Mouse (Mus musculus) CH12F3 (cell line): ENCODE results near the gene Park7.

ENCODE experiments used
- in situ Hi-C: fragments of 300-500 bp; cut with MboI; formaldehyde crosslinking; loops from 2 replicates; pipeline ENCODE4 v1.14.3; 2020; ENCODE audit warnings: low sequenced_read_pairs

The Park7 gene

DNA sequence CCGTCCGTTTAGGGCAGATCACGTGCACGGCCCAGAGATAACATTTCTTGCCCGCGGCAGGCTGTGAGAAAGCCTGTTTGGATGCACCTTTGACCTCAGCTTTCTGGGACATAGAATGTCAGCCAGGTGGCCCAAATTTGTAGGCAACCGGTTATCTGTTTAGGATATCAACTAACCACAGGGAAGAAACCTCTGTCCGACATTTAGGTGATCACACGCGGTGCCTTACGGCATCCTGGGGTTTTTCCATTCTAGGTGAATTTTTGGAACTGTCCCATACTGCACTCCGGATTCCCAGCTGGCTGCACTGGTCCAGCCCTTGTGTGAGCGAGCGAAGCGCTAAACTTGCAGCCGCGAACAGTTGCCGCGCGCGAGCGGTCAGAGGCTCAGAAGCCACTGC is 34.6 kb downstream of the Park7 start:
- in situ Hi-C loops = loop anchor here (10.0 kb wide), 1 partner anchor 225 kb away; the partner anchor contains the start of gene Slc45a1

GRCm38 (mm10) chr4:150875393-150875792 is 38.8 kb downstream of the Park7 start:
- in situ Hi-C loops = loop anchor here (10.0 kb wide), 1 partner anchor 221 kb away; the partner anchor contains the start of gene Slc45a1

DNA sequence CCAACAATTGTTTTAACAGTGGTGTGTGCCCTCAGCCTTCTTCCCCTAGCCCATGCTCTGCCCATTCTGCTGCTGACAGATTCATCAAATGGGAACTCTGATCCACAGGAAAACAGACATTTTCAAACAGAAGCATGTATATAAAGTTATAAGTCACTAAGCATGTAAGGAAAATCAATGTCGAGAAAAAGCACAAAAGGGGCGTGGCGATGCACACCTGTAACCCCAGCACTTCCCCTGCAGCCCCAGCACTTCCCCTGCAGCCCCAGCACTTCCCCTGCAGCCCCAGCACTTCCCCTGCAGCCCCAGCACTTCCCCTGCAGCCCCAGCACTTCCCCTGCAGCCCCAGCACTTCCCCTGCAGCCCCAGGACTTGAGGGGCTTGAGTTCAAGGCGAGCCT is 39.8 kb downstream of the Park7 start:
- in situ Hi-C loops = loop anchor here (10.0 kb wide), 1 partner anchor 220 kb away; the partner anchor contains the start of gene Slc45a1

DNA sequence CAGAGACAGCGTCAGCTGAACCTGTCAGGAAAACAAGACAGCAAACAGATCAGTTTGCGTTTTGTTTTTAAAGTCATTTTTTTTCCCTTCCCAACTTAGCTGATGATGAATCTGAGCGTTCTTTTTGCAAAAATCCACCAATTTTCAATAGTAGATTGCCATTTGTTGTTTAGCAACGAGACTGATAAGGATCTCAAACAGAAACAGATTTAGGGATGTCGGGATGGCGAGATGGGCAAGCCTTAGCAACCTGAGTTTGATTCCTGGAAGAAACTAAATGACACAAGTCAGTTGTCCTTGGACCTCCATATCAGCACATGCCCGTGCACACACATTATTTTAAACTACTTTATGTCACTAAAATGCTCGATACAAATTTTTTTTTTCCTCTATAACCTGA is 41.6 kb downstream of the Park7 start:
- in situ Hi-C loops = loop anchor here (10.0 kb wide), 1 partner anchor 218 kb away; the partner anchor contains the start of gene Slc45a1

- in situ Hi-C loops = loop anchor here (10.0 kb wide), 1 partner anchor 217 kb away; the partner anchor contains the start of gene Slc45a1
These were observed 42.0 kb downstream of the Park7 start for GRCm38 (mm10) chr4:150872139-150872651.

- in situ Hi-C loops = loop anchor here (10.0 kb wide), 1 partner anchor 217 kb away; the partner anchor contains the start of gene Slc45a1
These were observed 42.7 kb downstream of the Park7 start for GRCm38 (mm10) chr4:150871392-150872138.

GRCm38 (mm10) chr4:150870963-150871391 is 43.3 kb downstream of the Park7 start:
- in situ Hi-C loops = loop anchor here (10.0 kb wide), 1 partner anchor 216 kb away; the partner anchor contains the start of gene Slc45a1

GRCm38 (mm10) chr4:150869276-150870197 is 44.7 kb downstream of the Park7 start:
- in situ Hi-C loops = loop anchor here (10.0 kb wide), 1 partner anchor 215 kb away; the partner anchor contains the start of gene Slc45a1

- in situ Hi-C loops = no loop called here
These were observed 45.4 kb downstream of the Park7 start for GRCm38 (mm10) chr4:150868859-150869258.

GRCm38 (mm10) chr4:150868161-150868560 is 46.1 kb downstream of the Park7 start:
- in situ Hi-C loops = no loop called here

DNA sequence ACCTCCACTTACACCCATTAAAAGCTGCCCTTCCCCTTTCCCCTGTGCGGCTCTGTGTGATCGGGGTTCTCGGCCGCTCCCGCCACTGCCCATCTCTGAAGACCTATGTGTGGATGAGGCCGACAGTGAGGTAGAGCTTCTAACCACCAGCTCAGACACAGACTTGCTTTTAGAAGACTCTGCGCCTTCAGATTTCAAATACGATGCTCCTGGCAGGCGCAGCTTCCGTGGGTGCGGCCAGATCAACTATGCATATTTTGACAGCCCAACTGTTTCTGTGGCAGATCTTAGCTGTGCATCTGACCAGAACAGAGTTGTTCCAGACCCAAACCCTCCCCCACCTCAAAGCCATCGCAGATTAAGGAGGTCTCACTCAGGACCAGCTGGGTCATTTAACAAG is 47.7 kb downstream of the Park7 start:
- in situ Hi-C loops = no loop called here

- in situ Hi-C loops = no loop called here
These were observed 48.2 kb downstream of the Park7 start for GRCm38 (mm10) chr4:150866069-150866468.

GRCm38 (mm10) chr4:150865371-150865770 is 48.9 kb downstream of the Park7 start:
- in situ Hi-C loops = no loop called here

DNA sequence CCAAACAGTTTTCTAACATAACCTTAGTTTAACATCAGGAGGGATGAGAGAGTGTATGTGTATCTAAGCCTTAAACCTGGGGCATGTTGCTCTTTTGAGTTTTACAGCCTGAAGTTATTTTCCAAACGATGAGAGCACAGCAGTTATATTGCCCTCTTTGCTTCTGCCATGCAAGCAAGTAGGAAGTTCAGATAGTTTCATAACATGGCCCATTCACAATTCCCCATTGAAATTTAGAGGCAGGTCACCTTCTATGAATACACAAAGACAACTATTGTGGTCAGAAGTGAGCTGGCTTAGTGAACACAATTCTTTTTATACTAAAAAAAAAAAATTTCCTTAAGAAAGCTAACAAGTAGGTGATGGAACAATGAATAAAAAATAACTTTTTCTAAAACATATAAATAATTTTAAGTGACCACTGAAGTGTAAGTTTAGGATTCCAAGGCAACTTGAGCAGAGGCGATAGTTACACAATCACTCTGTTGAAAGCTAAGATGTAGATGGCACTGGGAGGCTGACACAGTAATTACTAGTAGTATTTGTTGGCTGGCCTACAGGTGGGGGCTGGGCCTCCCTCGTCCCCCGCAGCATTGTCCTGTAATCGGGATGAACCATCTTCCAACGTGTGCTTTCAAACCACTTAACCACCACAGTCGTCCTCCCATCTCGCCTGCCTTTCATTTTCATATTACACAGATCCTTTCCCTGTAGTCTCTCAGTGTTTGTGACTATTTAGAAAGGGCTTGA is 51.4 kb downstream of the Park7 start:
- in situ Hi-C loops = no loop called here

GRCm38 (mm10) chr4:150861161-150861560 is 53.1 kb downstream of the Park7 start:
- in situ Hi-C loops = no loop called here

GRCm38 (mm10) chr4:150860526-150860925 is 53.7 kb downstream of the Park7 start:
- in situ Hi-C loops = no loop called here

GRCm38 (mm10) chr4:150855346-150855745 is 58.9 kb downstream of the Park7 start:
- in situ Hi-C loops = no loop called here

DNA sequence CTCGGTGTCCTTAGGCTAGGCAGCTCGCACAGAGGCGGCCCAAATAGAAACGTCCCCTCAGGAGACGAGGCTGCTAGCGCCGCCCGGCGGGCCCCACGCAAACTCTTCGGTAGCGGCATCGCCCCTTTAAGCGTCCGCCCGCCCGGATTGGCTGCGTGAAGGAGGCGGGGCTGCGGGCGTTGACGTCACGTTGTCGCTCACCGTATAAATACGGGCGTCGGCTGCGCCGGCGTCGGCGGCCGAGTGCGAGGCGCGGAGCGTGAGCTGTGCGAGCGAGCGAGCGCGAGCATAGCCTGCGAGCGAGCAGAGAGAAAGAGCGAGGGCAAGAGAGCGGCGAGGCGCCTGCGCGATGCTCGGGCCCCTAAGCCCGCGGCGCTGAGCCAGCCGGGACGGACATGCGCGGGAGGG is 59.4 kb downstream of the Park7 start:
- in situ Hi-C loops = no loop called here

GRCm38 (mm10) chr4:150853680-150854461 is 60.4 kb downstream of the Park7 start, which contains the start of gene Errfi1:
TSS of gene Errfi1 (plus strand) at chr4:150853919.
- in situ Hi-C loops = no loop called here
